Mouse (Mus musculus): Measurements from ENCODE around the gene Clpb.
"Not testable (repeated sequence)": the region's sequence is repeated elsewhere in the genome, so short reads cannot be mapped to it uniquely, and the experiment has no call there.

The Clpb gene

DNA sequence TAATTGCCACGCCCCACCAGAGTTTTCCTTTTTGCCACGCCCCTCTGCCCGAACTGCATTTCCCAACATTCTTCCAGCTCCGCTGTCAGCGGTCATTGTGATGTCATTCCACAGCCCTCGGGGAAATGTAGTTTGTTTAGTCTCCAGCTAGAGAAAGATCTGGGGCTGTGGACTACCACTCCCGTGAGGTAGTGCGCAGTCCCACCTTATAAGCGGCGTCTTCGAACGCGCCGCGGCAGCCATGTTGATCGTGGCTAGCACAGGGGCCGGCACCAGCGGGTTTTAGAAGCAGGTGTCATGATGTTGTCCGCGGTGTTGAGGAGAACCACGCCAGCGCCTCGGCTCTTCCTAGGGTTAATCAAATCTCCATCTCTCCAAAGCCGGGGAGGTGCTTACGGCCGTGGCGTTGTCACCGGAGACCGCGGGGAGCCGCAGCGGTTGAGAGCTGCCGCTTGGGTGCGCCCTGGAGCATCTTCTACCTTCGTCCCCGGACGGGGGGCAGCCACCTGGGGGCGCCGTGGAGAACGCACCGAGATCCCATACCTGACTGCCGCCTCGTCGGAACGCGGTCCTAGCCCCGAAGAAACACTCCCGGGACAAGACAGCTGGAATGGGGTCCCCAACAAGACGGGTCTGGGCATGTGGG is at the start of gene Clpb:
TSS of gene Clpb (plus strand) at position 120 of the 646 bp plus-strand sequence.
- DNase-seq, result peak; percentile 90 to 95

- DNase-seq, result no peak
Measured at GRCm38 (mm10) chr7:101615406-101615805, 48.0 kb upstream of the Clpb start.

DNA sequence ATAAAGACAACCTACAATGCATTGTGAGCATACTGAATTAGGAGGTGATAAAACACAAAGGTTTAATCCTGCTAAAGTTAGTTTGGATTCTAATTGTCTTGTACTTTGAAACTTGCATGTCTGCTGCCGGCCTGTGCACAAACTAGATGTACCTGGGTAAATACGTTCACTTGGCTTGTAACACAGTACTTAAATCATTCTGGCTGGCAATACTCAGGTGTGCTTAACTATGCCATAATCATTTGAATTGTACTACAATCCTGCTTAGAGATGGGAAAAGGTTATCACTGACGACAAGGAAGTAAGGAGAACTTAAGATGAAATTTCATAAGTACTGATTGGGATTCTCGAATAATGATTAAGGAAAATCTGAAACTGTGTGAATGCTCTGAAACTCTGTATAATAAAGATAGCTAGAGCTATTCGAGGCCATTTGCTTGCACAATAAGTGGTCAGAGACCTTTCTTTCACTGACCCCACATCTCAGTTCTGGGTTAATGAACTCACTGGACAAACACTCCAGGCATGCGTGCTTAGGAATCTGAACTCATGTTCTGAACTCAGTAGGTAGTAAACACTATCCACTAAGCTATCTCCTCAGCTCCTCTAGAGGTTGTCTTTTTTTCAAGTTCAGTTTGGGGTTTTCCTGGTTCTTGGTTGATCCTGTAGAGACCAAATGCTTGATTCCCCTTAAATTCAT is 47.1 kb upstream of the Clpb start:
- no peak for DNase-seq

- no peak for DNase-seq
Measured at GRCm38 (mm10) chr7:101617438-101618165, 45.8 kb upstream of the Clpb start.

DNA sequence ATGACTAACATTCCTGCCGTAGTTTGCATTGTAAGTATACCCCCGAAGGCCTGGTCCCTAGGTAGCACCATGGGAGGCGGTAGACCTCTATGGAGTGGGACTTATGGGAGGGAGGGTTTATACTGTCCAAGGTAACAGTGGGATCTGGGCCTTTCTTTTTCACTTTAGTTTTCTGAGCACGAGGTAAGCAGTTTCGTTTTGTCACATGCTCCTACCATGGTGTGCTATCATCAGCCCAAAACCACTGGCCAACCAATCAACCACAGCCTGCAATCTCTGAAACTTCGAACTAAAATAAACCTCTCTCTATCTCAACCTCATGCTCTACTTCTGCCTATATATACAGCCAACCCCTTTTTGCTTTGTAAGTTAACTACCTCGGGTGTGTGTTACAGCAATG is 45.2 kb upstream of the Clpb start:
- DNase-seq, result no peak

DNA sequence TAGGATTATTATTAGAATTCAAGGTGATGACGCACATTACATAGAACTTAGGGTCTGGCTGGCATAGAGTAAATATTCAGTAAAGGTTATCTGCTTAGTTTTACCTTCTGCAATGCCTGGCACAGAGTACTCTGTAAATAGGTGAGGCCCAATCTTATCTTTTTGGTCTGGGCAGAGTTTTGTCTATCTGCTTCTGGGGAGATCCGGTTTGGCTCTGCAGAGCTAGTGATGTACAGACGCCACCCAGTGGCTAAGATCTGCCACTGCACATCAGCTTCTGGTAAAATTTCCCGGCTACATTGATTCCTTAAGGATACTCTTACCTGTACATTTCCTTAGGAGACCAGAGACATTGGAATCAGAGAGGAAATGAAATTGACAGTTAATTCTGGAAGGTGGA is 43.1 kb upstream of the Clpb start:
- peak; percentile 63 to 69 for DNase-seq

GRCm38 (mm10) chr7:101621861-101622260 is 41.6 kb upstream of the Clpb start:
- DNase-seq, result not testable (repeated sequence)

- DNase-seq, result no peak
Measured at GRCm38 (mm10) chr7:101624283-101624682, 39.1 kb upstream of the Clpb start.

GRCm38 (mm10) chr7:101627166-101627565 is 36.3 kb upstream of the Clpb start:
- not testable (repeated sequence) for DNase-seq

- DNase-seq, result no peak
Measured at GRCm38 (mm10) chr7:101628481-101628880, 35.0 kb upstream of the Clpb start.

DNA sequence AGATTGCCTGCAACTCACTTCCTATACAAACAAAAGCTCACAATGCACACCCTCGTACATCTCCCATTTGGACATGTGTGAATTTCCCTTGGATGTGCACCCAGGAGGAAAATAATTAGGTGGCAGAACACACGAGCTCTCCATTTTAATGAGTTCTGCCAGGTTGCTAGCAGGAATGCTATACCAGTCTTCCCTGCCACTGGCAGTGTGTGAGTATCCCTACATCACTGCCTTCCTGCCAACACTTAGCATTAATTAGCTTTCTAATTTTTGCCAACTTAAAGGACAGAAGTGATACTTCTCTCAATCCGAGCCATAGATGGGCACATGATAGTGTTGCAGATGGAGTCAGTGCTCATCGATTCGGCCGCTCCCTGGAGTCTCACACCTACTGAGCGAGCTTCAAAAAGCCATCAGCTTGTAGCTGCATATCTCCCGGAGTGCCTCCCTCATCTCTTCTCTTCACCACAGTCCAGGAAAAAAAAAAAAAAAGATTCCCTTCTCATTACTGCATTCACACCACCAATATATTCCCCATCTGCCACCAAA is 29.7 kb upstream of the Clpb start:
- no peak for DNase-seq

DNA sequence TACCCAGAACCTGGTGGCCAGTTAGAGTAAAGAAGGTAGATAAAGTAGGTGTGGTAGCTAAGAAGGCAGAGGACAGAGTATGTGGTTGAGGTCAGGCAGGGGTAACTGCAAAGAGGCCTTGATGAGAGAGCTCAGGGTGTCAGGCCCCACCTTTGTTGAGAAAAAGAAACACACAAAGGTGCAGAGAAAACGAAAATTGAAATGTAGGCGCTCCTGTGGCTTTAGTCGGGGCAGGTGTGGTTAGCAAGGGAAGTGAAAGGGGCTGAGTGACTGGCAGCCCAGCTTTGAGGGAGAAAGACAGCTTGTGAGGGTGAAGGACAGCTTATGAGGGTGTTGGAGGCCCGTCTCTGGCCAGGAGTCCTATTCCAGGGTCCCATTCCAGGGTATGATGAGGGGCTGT is 28.9 kb upstream of the Clpb start:
- DNase-seq, result no peak

GRCm38 (mm10) chr7:101636056-101636455 is 27.4 kb upstream of the Clpb start:
- no peak for DNase-seq

DNA sequence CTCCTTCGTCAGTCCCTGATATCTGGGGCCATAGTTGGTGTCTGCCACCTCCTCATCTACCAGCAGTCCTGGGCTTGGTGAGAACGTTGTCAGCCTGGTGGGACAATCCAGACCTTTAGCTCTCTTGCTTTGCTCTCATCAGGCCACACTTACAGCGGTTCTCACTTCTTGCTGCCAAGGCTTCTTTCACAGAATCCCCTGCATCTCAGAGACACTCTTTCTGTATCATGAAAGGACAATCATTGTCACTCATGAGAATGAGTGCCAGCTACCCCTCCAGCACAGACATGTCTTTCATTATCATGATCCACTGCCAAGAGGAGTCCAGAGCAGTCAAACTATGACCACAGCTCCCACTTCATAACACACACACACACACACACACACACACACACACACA is 19.6 kb upstream of the Clpb start:
- DNase-seq, result no peak

- DNase-seq, result no peak
Measured at GRCm38 (mm10) chr7:101649729-101650128, 13.7 kb upstream of the Clpb start.

DNA sequence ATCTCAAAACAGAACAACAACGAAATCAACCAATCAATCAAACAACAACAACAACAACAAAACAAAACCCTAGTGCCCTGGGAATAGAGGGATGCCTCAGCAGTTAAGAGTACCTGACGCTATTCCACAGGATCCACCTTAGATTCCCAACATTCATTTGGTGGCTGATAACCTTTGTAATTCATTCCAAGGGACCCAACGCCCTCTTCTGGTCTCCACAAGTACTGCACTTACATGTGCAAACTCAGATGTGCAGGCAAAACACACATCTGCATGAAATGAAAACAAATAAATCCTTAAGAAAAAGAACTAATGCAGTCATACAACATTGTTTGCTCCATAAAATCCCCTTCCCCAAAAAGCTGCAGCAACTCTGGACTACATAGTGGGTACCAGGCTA is 12.9 kb upstream of the Clpb start:
- DNase-seq, result peak; percentile 34 to 52

DNA sequence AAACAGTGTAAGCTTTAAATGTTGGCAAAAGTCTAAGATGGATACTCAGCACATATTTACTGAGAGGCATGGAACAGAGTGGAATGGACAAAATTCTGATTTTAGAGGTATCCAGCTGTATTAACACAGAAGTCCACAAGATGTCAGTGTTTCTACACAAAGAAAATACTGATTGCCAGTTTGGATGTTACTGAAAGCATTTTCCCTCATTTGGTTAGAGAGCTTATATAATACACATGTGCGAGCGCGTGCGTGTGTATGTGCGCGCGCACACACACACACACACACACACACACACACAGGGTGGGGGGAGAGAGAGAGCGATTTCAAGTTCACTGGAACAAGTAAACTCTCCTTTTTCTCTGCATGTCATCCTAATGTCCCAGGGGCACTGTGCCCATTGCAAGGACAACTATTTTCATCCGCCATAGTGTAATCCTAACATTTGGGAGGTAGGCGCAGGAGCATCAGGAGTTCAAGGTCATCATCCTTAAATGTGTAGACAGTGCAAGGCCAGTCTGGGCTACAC is 9.7 kb upstream of the Clpb start:
- peak in 1 of 2 experiments; percentile 9 for DNase-seq

- DNase-seq, result no peak
Measured at GRCm38 (mm10) chr7:101654936-101655335, 8.5 kb upstream of the Clpb start.

GRCm38 (mm10) chr7:101662006-101662405 is 1.4 kb upstream of the Clpb start:
- DNase-seq, result no peak

- DNase-seq, result peak; percentile 59 to 74
Measured at GRCm38 (mm10) chr7:101666581-101666980, 3.1 kb downstream of the Clpb start.

DNA sequence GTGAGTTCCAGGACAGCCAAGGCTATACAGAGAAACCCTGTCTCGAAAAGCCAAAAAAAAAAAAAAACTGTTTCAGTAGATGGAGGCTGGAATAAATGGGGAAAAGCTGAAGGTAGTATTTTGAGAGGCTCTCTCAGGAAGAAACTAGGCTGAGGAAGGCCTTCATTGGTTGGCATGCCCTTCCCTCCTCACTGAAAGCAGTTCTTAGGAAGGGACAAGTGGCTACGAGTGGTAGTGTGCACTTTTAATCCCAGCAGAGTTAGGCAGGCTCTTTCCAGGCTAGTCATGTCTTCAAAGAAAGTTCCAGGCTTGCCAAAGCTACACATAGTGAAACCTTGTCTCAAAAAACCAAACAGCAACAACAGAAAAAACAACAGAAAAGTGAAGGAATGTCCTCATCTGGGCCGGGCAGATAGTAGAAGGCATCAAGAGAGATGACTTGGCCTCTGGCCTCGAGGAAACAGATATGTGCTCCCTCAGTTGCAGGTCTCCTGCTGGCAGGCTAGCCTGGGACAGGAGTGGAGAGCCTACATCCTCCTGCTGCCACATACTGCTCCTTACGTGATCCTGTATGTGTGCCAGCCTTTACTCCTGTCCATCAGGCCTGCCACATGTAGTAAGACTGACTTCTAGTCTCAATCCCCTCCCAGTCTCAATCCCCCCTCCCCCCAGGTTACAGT is 8.3 kb downstream of the Clpb start:
- no peak for DNase-seq

- peak; percentile 12 to 33 for DNase-seq
Measured at GRCm38 (mm10) chr7:101673497-101673896, 10.1 kb downstream of the Clpb start.
